Mouse (Mus musculus) liver, adult 2 months (tissue): ENCODE measurements around the gene Chd9.

Source experiments
- CTCF ChIP-seq: fragments of 200-500 bp; IDR thresholded peaks from 2 replicates; pipeline ENCODE4 v1.5.1; 2011; ENCODE audit warnings: low read depth, low read length, control low read depth
- POLR2A ChIP-seq: fragments of 200-500 bp; IDR thresholded peaks from 2 replicates; pipeline ENCODE4 v1.6.1; 2011; ENCODE audit warnings: low read length, control low read depth; ENCODE audit not compliant: insufficient read depth; ENCODE audit errors: extremely low read depth

- no peak for TF ChIP-seq POLR2A
- no peak for TF ChIP-seq CTCF
These were observed 231.0 kb downstream of the Chd9 start for GRCm38 (mm10) chr8:91059086-91059578.
